8 mouse cellular contexts compared by ENCODE assay signal in the genomic region with DNA sequence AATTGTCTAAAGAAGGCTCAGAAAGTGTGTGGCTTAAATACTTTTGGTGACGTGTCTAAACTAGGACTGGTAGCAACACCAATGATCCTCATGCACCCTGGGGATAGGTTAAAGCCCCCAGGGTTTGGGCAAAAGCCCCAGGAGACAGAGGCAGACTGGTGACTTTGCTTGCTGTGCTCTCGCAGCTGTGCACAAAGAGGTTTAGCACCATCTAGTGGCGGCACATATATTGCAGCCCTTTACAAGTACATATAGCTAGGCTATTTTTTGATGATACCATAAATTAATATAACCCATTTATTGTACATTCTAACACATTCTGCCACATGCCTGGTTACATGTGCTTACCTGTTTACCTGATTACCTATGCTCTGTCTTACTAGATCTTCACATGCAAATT.
A peak's percentile ranks its signal among the peaks of the same experiment; 100 is the strongest.
DNase-seq lines count a peak whose midpoint lies in the region; TF ChIP-seq lines count a peak whose summit lies in the region.

No protein-coding gene starts in this region.

- WGBS in lung, adult 2 months = 6% methylated on average over 3 of the region's 3 CpGs

- TF ChIP-seq EP300 in ES-Bruce4 (IDR thresholded peaks at IDR 0.05; ENCODE audit: insufficient read depth, low read depth, low read length) = no peak

- DNase-seq in gastrocnemius, adult 2 months = peak; percentile 28
- DNase-seq in gastrocnemius, adult 8-10 months (ENCODE audit: low spot score in 2 of 2) = no peak
- peak; percentile 36 for DNase-seq in cerebellum, adult 9-10 months
- DNase-seq in frontal cortex, adult 2 months (ENCODE audit: extremely low spot score in 1 of 2, low spot score in 1 of 2) = peak; percentile 5 to 74
- peak; percentile 48 to 83 for DNase-seq in kidney, postnatal 36 days
- DNase-seq in lung, adult 2 months = peak; percentile 24
- peak; percentile 48 for DNase-seq in retina, postnatal 1 day

- no peaks in the 10 kb centered on the region for H3K27me3 ChIP-seq in ES-Bruce4 (ENCODE audit: control insufficient read depth, insufficient read depth, low read length, poor library complexity, severe bottlenecking)

- peak; percentile 77 for TF ChIP-seq CTCF in gastrocnemius, adult 2 months (IDR thresholded peaks at IDR 0.05)
- TF ChIP-seq CTCF in ES-Bruce4 (IDR thresholded peaks at IDR 0.05; ENCODE audit: low read depth, low read length) = peak; percentile 44
- TF ChIP-seq CTCF in lung, adult 2 months (IDR thresholded peaks at IDR 0.05; ENCODE audit: insufficient read depth, low read length) = peak; percentile 58

- H3K9ac ChIP-seq in ES-Bruce4 (ENCODE audit: low read depth, poor library complexity, severe bottlenecking) = no peak overlapping the region

- no peak overlapping the region for H3K4me3 ChIP-seq in gastrocnemius, adult 2 months
- no peak overlapping the region for H3K4me3 ChIP-seq in ES-Bruce4 (ENCODE audit: low read depth, low read length)
- H3K4me3 ChIP-seq in lung, adult 2 months (replicated peaks; ENCODE audit: extremely low read depth, low read depth, low read length) = no peak overlapping the region

- no peaks in the 10 kb centered on the region for H3K4me1 ChIP-seq in ES-Bruce4 (ENCODE audit: control insufficient read depth, insufficient read depth, low read length)
- H3K4me1 ChIP-seq in lung, adult 2 months (ENCODE audit: control insufficient read depth, insufficient read depth, low read length) = no peaks in the 10 kb centered on the region

- TF ChIP-seq POLR2A in ES-Bruce4 (IDR thresholded peaks at IDR 0.05; ENCODE audit: insufficient read depth, low read length) = no peak
- no peak for TF ChIP-seq POLR2A in lung, adult 2 months (IDR thresholded peaks at IDR 0.05; ENCODE audit: borderline replicate concordance, extremely low read depth, low read depth, low read length)

- H3K36me3 ChIP-seq in ES-Bruce4 (ENCODE audit: control insufficient read depth, insufficient read depth, low read length, poor library complexity, severe bottlenecking) = no peaks in the 10 kb centered on the region

- H3K27ac ChIP-seq in gastrocnemius, adult 2 months = no peak overlapping the region
- no peak overlapping the region for H3K27ac ChIP-seq in ES-Bruce4 (ENCODE audit: insufficient read depth, low read length)

- no peaks in the 10 kb centered on the region for H3K9me3 ChIP-seq in ES-Bruce4 (replicated peaks; ENCODE audit: control insufficient read depth, insufficient read depth, low read length, poor library complexity, severe bottlenecking)

- intact Hi-C loops in gastrocnemius, adult 2 months (cut with DNase I) = no loop called here

Comparison
In these comparisons a context has a peak if more than half of its experiments do, and no peak if none do; other contexts are left out.
1. DNase-seq: peak in gastrocnemius, adult 2 months (single experiment), cerebellum, adult 9-10 months (single experiment), frontal cortex, adult 2 months (2 of 2), kidney, postnatal 36 days (2 of 2), lung, adult 2 months (single experiment) and retina, postnatal 1 day (single experiment); none in gastrocnemius, adult 8-10 months (0 of 2).
2. Peak in every context shown above with its lines, with median percentiles within 50 percentile points of each other: CTCF ChIP-seq.